Mouse (Mus musculus): ENCODE data around the gene Aco1. TPM values are rescaled to one million over a fixed set of nuclear protein-coding genes. Genes with fewer than 3 reads are reported as not detected.
A peak's percentile ranks its signal among the peaks of the same experiment; 100 is the strongest.

The Aco1 gene
- polyA plus RNA-seq, 1 experiment: 58.2 TPM

DNA sequence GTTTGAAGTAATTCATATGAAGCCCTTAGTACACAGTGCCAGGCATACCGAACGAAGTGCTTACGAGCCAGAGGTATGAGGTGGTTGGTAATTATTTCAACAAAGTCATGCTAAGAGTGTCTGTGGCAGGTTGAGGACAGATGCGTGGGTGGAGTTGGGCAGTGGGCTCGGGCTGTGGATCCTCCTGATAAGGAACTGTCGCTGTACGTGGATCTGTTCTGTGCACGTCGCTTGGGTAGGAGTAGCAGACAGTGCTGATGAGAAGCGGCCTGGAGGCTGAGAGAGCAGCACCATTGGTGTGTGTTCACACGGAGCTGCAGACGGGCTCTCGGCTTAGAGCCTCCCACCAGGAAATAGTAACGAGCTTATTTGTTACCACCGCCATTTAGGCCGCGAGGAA, 35.7 kb downstream of the Aco1 start:
- 91% methylated on average over 17 of the region's 17 CpGs for WGBS

DNA sequence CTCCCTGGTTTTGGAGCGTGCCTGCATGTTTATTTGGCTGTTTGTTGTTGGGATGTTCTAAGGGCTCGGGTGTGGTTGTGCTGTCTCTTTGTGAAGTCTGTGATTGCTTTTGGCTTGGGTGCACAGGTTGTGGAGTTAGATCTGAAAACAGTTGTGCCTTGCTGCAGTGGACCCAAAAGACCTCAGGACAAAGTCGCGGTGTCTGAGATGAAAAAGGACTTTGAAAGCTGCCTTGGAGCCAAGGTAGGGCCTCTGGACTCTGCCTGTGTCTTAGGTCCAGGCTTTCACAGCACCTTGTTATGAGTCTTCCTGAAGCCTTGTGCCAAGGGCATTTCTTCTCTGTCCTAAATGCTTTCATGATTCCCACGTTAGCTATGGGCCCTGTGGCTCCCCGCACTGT, 37.2 kb downstream of the Aco1 start:
- no peak for TF ChIP-seq POLR2A (IDR thresholded peaks at IDR 0.05; ENCODE audit: low read depth, low read length)
- no peak for TF ChIP-seq CTCF (IDR thresholded peaks at IDR 0.05; ENCODE audit: extremely low read depth, insufficient read length, insufficient replicate concordance, low read depth, low read length)
- H3K4me1 ChIP-seq (ENCODE audit: control insufficient read depth, insufficient read depth, insufficient read length, low read length): peaks cover 18% of the 10 kb centered on the region; the same call in 1 of the 2 replicates
- no peak overlapping the region for H3K4me3 ChIP-seq (ENCODE audit: low read depth, low read length)
- WGBS: 82% methylated on average over 6 of the region's 6 CpGs
- no peaks in the 10 kb centered on the region for H3K27me3 ChIP-seq (ENCODE audit: control insufficient read depth, insufficient read depth, low read length)
- peaks cover 56% of the 10 kb centered on the region for H3K36me3 ChIP-seq (ENCODE audit: control insufficient read depth, insufficient read depth, low read length)
- peak overlapping the region; percentile 63 for H3K27ac ChIP-seq (ENCODE audit: insufficient read depth, low read depth, low read length)

More for the DNA sequence above, 35.7 kb downstream of the Aco1 start:
- peaks cover 46% of the 10 kb centered on the region for H3K36me3 ChIP-seq (ENCODE audit: control insufficient read depth, insufficient read depth, low read length)
- no peak overlapping the region for H3K27ac ChIP-seq (ENCODE audit: insufficient read depth, low read depth, low read length)
- H3K4me1 ChIP-seq (ENCODE audit: control insufficient read depth, insufficient read depth, insufficient read length, low read length): peaks cover 16% of the 10 kb centered on the region; the same call in 1 of the 2 replicates
- TF ChIP-seq CTCF (IDR thresholded peaks at IDR 0.05; ENCODE audit: extremely low read depth, insufficient read length, insufficient replicate concordance, low read depth, low read length): no peak
- no peak for TF ChIP-seq POLR2A (IDR thresholded peaks at IDR 0.05; ENCODE audit: low read depth, low read length)
- no peak overlapping the region for H3K4me3 ChIP-seq (ENCODE audit: low read depth, low read length)
- no peaks in the 10 kb centered on the region for H3K27me3 ChIP-seq (ENCODE audit: control insufficient read depth, insufficient read depth, low read length)

DNA sequence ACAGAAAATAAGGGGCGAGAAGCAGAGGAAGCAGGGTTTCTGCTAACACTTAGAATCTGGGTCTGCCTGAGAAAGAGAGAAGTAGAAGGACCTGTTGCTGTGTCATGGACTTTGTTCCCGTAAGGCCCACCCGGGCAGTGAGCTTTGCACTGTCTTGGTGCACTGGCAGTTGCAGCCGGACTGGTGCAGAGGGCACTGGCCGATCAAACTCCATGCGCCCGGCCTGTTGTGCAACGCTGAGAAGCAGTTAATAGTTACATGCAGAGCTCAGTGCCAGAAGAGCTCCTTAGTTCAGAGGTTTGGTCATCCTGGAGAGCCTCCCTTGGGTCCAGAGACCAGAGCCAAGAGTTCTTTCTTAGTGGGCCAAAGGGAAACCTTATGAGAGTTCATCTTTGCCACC, 38.8 kb downstream of the Aco1 start:
- Histone ChIP-seq H3K4me1 (ENCODE audit: control insufficient read depth, insufficient read depth, insufficient read length, low read length) (peaks cover 18% of the 10 kb centered on the region; the same call in 1 of the 2 replicates), H3K27me3 (ENCODE audit: control insufficient read depth, insufficient read depth, low read length) (no peaks in the 10 kb centered on the region), H3K27ac (ENCODE audit: insufficient read depth, low read depth, low read length) (peak overlapping the region; percentile 94), H3K36me3 (ENCODE audit: control insufficient read depth, insufficient read depth, low read length) (peaks cover 50% of the 10 kb centered on the region), H3K4me3 (ENCODE audit: low read depth, low read length) (no peak overlapping the region)
- 43% methylated on average over 8 of the region's 8 CpGs for WGBS
- TF ChIP-seq POLR2A (IDR thresholded peaks at IDR 0.05; ENCODE audit: low read depth, low read length) (no peak), CTCF (IDR thresholded peaks at IDR 0.05; ENCODE audit: extremely low read depth, insufficient read length, insufficient replicate concordance, low read depth, low read length) (no peak)

DNA sequence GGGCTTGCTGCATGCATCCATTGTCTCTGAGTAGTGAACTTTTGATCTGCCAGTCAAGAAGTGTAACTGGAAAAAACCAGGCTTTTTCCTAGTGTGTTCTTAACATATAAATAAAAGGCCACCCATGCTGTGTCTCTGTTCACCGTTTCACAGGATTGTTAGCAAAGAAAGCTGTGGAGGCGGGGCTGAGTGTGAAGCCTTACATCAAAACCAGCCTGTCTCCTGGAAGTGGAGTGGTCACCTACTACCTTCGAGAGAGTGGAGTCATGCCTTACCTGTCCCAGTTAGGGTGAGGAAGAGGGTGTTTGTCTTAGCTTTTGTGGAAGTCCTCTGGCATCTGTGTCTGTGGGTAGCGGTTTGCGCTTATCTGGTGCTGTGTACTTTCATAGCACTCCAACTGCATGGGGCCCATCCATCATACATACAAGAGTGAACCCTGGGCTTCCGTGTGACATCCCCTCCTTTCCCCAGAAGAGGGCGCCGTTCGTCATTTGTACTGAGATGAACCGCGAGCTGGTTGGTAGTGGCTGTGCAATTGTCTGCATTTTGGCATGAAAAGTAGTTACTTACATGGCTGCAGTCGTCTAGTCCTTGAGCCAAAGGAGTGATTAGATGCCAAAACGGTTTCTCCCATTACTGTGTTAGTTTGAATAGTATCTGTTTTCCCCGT, 39.9 kb downstream of the Aco1 start:
- Histone ChIP-seq H3K27ac (ENCODE audit: insufficient read depth, low read depth, low read length) (peak overlapping the region; percentile 75), H3K4me3 (ENCODE audit: low read depth, low read length) (no peak overlapping the region), H3K36me3 (ENCODE audit: control insufficient read depth, insufficient read depth, low read length) (peaks cover 56% of the 10 kb centered on the region), H3K27me3 (ENCODE audit: control insufficient read depth, insufficient read depth, low read length) (no peaks in the 10 kb centered on the region), H3K4me1 (ENCODE audit: control insufficient read depth, insufficient read depth, insufficient read length, low read length) (peaks cover 18% of the 10 kb centered on the region; the same call in 1 of the 2 replicates)
- 50% methylated on average over 14 of the region's 14 CpGs for WGBS
- TF ChIP-seq POLR2A (IDR thresholded peaks at IDR 0.05; ENCODE audit: low read depth, low read length) (no peak), CTCF (IDR thresholded peaks at IDR 0.05; ENCODE audit: extremely low read depth, insufficient read length, insufficient replicate concordance, low read depth, low read length) (peak; percentile 65; the same call in 1 of the 2 replicates)

DNA sequence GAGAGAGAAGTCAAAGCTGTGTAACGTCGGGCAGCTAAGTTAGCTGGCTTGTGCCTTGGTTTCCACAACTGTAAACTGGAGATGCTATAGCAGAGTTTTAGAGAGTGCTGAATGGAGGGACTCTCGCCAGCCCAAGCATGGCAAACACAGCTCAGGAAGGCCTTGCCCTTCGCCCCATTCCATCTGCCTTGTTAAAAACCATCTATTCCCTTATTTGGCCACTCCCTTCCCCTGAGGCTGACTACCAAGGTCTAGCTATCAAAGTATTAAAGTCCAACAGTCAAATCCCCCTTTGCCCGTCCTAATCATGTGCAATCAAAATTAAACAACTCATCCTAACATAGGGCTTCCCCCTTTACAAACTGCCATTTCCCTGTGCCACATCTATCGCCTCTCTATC, 40.9 kb downstream of the Aco1 start:
- Histone ChIP-seq H3K27ac (ENCODE audit: insufficient read depth, low read depth, low read length) (peak overlapping the region; percentile 26; the same call in 1 of the 2 replicates), H3K36me3 (ENCODE audit: control insufficient read depth, insufficient read depth, low read length) (peaks cover 60% of the 10 kb centered on the region)
- no peak for TF ChIP-seq CTCF (IDR thresholded peaks at IDR 0.05; ENCODE audit: extremely low read depth, insufficient read length, insufficient replicate concordance, low read depth, low read length)
- TF ChIP-seq POLR2A (IDR thresholded peaks at IDR 0.05; ENCODE audit: low read depth, low read length): no peak

DNA sequence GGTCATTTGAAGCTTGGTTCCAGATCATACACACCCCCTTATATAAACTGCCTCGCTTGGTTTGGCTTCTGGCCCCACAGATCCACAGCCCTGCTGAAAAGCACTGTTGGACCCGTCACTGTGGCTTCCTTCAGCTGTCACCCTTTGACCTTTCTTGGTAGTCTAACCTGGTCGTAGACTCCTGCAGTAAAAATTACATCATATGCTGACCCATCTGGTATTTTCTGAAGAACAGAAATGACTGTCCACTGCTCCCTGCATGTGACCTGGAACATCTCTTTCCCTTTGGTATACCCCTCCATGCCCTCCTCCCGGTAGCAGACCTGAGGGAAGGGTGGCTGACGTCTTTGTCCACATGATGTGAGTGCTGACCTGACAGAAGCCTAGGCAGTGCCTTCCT, 41.6 kb downstream of the Aco1 start:
- H3K27ac ChIP-seq (ENCODE audit: insufficient read depth, low read depth, low read length): peak overlapping the region; percentile 26; the same call in 1 of the 2 replicates
- 68% methylated on average over 5 of the region's 5 CpGs for WGBS
- no peaks in the 10 kb centered on the region for H3K27me3 ChIP-seq (ENCODE audit: control insufficient read depth, insufficient read depth, low read length)
- H3K36me3 ChIP-seq (ENCODE audit: control insufficient read depth, insufficient read depth, low read length): peaks cover 62% of the 10 kb centered on the region
- peaks cover 18% of the 10 kb centered on the region; the same call in 1 of the 2 replicates for H3K4me1 ChIP-seq (ENCODE audit: control insufficient read depth, insufficient read depth, insufficient read length, low read length)
- TF ChIP-seq POLR2A (IDR thresholded peaks at IDR 0.05; ENCODE audit: low read depth, low read length) (no peak), CTCF (IDR thresholded peaks at IDR 0.05; ENCODE audit: extremely low read depth, insufficient read length, insufficient replicate concordance, low read depth, low read length) (no peak)
- no peak overlapping the region for H3K4me3 ChIP-seq (ENCODE audit: low read depth, low read length)

More for the DNA sequence above, 40.9 kb downstream of the Aco1 start:
- Histone ChIP-seq H3K4me3 (ENCODE audit: low read depth, low read length) (no peak overlapping the region), H3K4me1 (ENCODE audit: control insufficient read depth, insufficient read depth, insufficient read length, low read length) (peaks cover 18% of the 10 kb centered on the region; the same call in 1 of the 2 replicates), H3K27me3 (ENCODE audit: control insufficient read depth, insufficient read depth, low read length) (no peaks in the 10 kb centered on the region)
- WGBS: 70% methylated on average over 6 of the region's 6 CpGs

DNA sequence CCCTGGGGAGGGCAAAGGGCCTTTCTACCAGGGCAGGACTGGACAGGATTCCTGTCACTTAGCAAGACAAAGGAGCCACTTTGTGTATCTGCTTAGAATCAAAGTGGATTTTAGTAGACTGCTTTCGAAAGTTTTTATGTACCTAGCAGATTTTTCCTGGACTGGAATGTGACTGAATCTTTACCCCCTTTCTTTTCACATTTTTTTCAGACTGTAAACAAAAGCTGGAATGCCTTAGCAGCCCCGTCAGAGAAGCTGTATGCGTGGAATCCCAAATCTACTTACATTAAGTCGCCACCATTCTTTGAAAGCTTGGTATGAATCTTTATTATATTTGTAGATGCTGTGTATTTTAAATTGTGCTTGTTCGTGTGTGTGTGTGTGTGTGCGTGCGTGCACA, 45.1 kb downstream of the Aco1 start:
- peaks cover 69% of the 10 kb centered on the region for H3K36me3 ChIP-seq (ENCODE audit: control insufficient read depth, insufficient read depth, low read length)
- no peak overlapping the region for H3K27ac ChIP-seq (ENCODE audit: insufficient read depth, low read depth, low read length)
- peaks cover 6% of the 10 kb centered on the region; the same call in 1 of the 2 replicates for H3K4me1 ChIP-seq (ENCODE audit: control insufficient read depth, insufficient read depth, insufficient read length, low read length)
- no peaks in the 10 kb centered on the region for H3K27me3 ChIP-seq (ENCODE audit: control insufficient read depth, insufficient read depth, low read length)
- H3K4me3 ChIP-seq (ENCODE audit: low read depth, low read length): no peak overlapping the region
- TF ChIP-seq CTCF (IDR thresholded peaks at IDR 0.05; ENCODE audit: extremely low read depth, insufficient read length, insufficient replicate concordance, low read depth, low read length) (no peak), POLR2A (IDR thresholded peaks at IDR 0.05; ENCODE audit: low read depth, low read length) (no peak)
- WGBS: 87% methylated on average over 7 of the region's 7 CpGs

Measured in small intestine, adult 2 months (tissue).